Mouse (Mus musculus) megakaryocyte, embryonic 14.5 days (primary cell): ENCODE measurements around the gene Fnbp1l.

Source experiments
- FLI1 ChIP-seq: IDR thresholded peaks from 2 replicates; pipeline ENCODE4 v1.6.1; 2012; ENCODE audit warnings: low read length, inconsistent platforms, mixed read lengths
- GATA1 ChIP-seq: IDR thresholded peaks from 3 replicates; pipeline ENCODE4 v1.6.1; 2012; ENCODE audit warnings: mixed read lengths, low read length, inconsistent platforms, borderline replicate concordance

- no peak for TF ChIP-seq GATA1
- TF ChIP-seq FLI1 = no peak
Observed at GRCm38 (mm10) chr3:122566112-122566511, 53.4 kb downstream of the Fnbp1l start.
